In the genomic region with DNA sequence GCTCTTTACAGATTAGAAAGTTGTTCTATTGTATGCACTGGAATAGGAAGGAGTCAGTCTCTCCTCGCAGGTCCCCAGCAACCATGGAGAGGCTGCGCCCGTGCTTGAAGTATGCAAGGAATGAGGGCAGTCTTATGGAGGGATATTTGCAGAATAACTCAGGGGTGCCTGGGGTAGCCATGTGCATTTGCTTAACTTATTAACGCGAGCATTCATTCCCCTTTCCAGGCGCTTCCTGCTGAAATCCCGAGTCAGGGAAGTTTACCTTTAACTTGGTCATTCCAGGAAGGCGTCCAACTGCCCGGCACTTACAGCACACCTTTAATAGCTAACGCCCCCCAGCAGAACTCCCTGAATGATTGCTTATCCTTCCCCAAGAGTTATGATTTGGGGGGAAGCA, we compare ENCODE assay signal across 18 mouse cellular contexts. TPM values are rescaled to one million over a fixed set of nuclear protein-coding genes. Genes with fewer than 3 reads are reported as not detected.
DNase-seq lines count a peak whose midpoint lies in the region; ATAC-seq and TF ChIP-seq lines count a peak whose summit lies in the region.
"Had no signal": no experiment of that assay in that cellular context is flagged by ENCODE, and none has a peak within 500 bp of the region (broad histone marks: within the 10 kb centered on the region; RNA-seq: fewer than 3 reads in every experiment).

No protein-coding gene starts in this region.

- H3K4me3 ChIP-seq in lung, embryonic 14.5 days (ENCODE audit: low read depth, low read length) = no peak overlapping the region
- no peak overlapping the region for H3K4me3 ChIP-seq in lung, adult 2 months (replicated peaks; ENCODE audit: extremely low read depth, low read depth, low read length)
- no peak overlapping the region for H3K4me3 ChIP-seq in kidney, adult 2 months (ENCODE audit: insufficient read depth, low read depth, low read length)
- no peak overlapping the region for H3K4me3 ChIP-seq in stomach, postnatal 0 days (ENCODE audit: low read depth, low read length)
- no peak overlapping the region for H3K4me3 ChIP-seq in midbrain, embryonic 13.5 days (replicated peaks)
- H3K4me3 ChIP-seq: limb, embryonic 15.5 days; neural tube, embryonic 12.5 days had no signal

- peak; percentile 76; the same call in 1 of the 2 replicates for ATAC-seq in lung, embryonic 14.5 days (ENCODE audit: insufficient read depth)
- ATAC-seq in stomach, postnatal 0 days (ENCODE audit: low FRiP score, low TSS enrichment) = peak; percentile 38; the same call in 1 of the 2 replicates
- no peak for ATAC-seq in midbrain, embryonic 13.5 days
- ATAC-seq: CD4-positive, CD25-positive, alpha-beta regulatory T cell, adult 4 months; forebrain, embryonic 16.5 days had no signal

- H3K4me2 ChIP-seq in lung, embryonic 14.5 days = 0 out of 2 replicates have a peak overlapping the region, but pooled peaks have one; percentile 16
- no peak overlapping the region for H3K4me2 ChIP-seq in stomach, postnatal 0 days (replicated peaks; ENCODE audit: low read depth)
- no peak overlapping the region for H3K4me2 ChIP-seq in midbrain, embryonic 13.5 days (replicated peaks)
- H3K4me2 ChIP-seq: limb, embryonic 15.5 days; neural tube, embryonic 12.5 days had no signal

- peak overlapping the region; percentile 66 for H3K27ac ChIP-seq in lung, embryonic 14.5 days (ENCODE audit: low read depth)
- 0 out of 2 replicates have a peak overlapping the region, but pooled peaks have one; percentile 55 for H3K27ac ChIP-seq in kidney, adult 2 months (ENCODE audit: insufficient read depth, low read depth, low read length)
- H3K27ac ChIP-seq in stomach, postnatal 0 days (replicated peaks) = no peak overlapping the region
- no peak overlapping the region for H3K27ac ChIP-seq in midbrain, embryonic 13.5 days
- H3K27ac ChIP-seq: limb, embryonic 15.5 days; macrophage; neural tube, embryonic 12.5 days had no signal

- no peak for TF ChIP-seq EP300 in stomach, postnatal 0 days (optimal IDR thresholded peaks at IDR 0.05)

- no peak for TF ChIP-seq POLR2A in lung, adult 2 months (IDR thresholded peaks at IDR 0.05; ENCODE audit: borderline replicate concordance, extremely low read depth, low read depth, low read length)
- TF ChIP-seq POLR2A in kidney, adult 2 months (IDR thresholded peaks at IDR 0.05; ENCODE audit: low read depth, low read length) = no peak

- H3K4me1 ChIP-seq in lung, embryonic 14.5 days (ENCODE audit: insufficient read depth) = no peaks in the 10 kb centered on the region
- H3K4me1 ChIP-seq in lung, adult 2 months (ENCODE audit: control insufficient read depth, insufficient read depth, low read length) = no peaks in the 10 kb centered on the region
- peaks cover 7% of the 10 kb centered on the region for H3K4me1 ChIP-seq in kidney, adult 2 months (ENCODE audit: control insufficient read depth, insufficient read depth, low read length)
- no peaks in the 10 kb centered on the region for H3K4me1 ChIP-seq in stomach, postnatal 0 days (replicated peaks; ENCODE audit: control insufficient read depth, insufficient read depth)
- no peaks in the 10 kb centered on the region for H3K4me1 ChIP-seq in midbrain, embryonic 13.5 days (replicated peaks)
- H3K4me1 ChIP-seq: neural tube, embryonic 12.5 days had no signal

- DNase-seq in lung, embryonic 14.5 days = peak; percentile 59
- no peak for DNase-seq in lung, adult 2 months
- DNase-seq in kidney, adult 2 months = peak; percentile 81
- peak; percentile 36 to 47 for DNase-seq in kidney, postnatal 4 days
- peak; percentile 24 for DNase-seq in stomach, postnatal 0 days (ENCODE audit: low spot score)
- DNase-seq in T-cell, adult 2 months (ENCODE audit: low spot score) = no peak
- no peak for DNase-seq in liver
- DNase-seq: cerebellum, adult 11 months; gastrocnemius, postnatal 10 days; right cerebral cortex, postnatal 4 days; thymus, postnatal 25 days had no signal

- 43% methylated on average over 10 of the region's 10 CpGs for WGBS in lung, embryonic 14.5 days
- WGBS in lung, adult 2 months = 62% methylated on average over 10 of the region's 10 CpGs
- WGBS in kidney, adult 2 months = 26% methylated on average over 10 of the region's 10 CpGs
- WGBS in stomach, postnatal 0 days = 30% methylated on average over 10 of the region's 10 CpGs
- 79% methylated on average over 10 of the region's 10 CpGs for WGBS in midbrain, embryonic 13.5 days

- H3K36me3 ChIP-seq in lung, embryonic 14.5 days (ENCODE audit: insufficient read depth) = no peaks in the 10 kb centered on the region
- no peaks in the 10 kb centered on the region for H3K36me3 ChIP-seq in kidney, adult 2 months (ENCODE audit: control insufficient read depth, insufficient read depth, low read length)
- H3K36me3 ChIP-seq in stomach, postnatal 0 days (ENCODE audit: control insufficient read depth, insufficient read depth, low read length) = no peaks in the 10 kb centered on the region
- H3K36me3 ChIP-seq in midbrain, embryonic 13.5 days = no peaks in the 10 kb centered on the region
- H3K36me3 ChIP-seq: limb, embryonic 15.5 days; neural tube, embryonic 12.5 days had no signal

- no peaks in the 10 kb centered on the region for H3K27me3 ChIP-seq in lung, embryonic 14.5 days (ENCODE audit: insufficient read depth, low read length)
- no peaks in the 10 kb centered on the region for H3K27me3 ChIP-seq in kidney, adult 2 months (replicated peaks; ENCODE audit: control insufficient read depth, insufficient read depth, low read length)
- no peaks in the 10 kb centered on the region for H3K27me3 ChIP-seq in stomach, postnatal 0 days (ENCODE audit: control insufficient read depth, insufficient read depth, low read length)
- no peaks in the 10 kb centered on the region for H3K27me3 ChIP-seq in midbrain, embryonic 13.5 days
- H3K27me3 ChIP-seq: limb, embryonic 15.5 days; neural tube, embryonic 12.5 days had no signal

- no peak for TF ChIP-seq CTCF in lung, embryonic 14.5 days (IDR thresholded peaks at IDR 0.05; ENCODE audit: low read depth)
- TF ChIP-seq CTCF in lung, adult 2 months (IDR thresholded peaks at IDR 0.05; ENCODE audit: insufficient read depth, low read length) = no peak
- no peak for TF ChIP-seq CTCF in kidney, adult 2 months (conservative IDR thresholded peaks at IDR 0.05; ENCODE audit: insufficient read depth, insufficient read length, low read depth, low read length)
- no peak for TF ChIP-seq CTCF in stomach, postnatal 0 days (IDR thresholded peaks at IDR 0.05; ENCODE audit: low read depth)

- H3K9me3 ChIP-seq in lung, embryonic 14.5 days (ENCODE audit: low read depth, low read length) = no peaks in the 10 kb centered on the region
- no peaks in the 10 kb centered on the region for H3K9me3 ChIP-seq in stomach, postnatal 0 days (ENCODE audit: control insufficient read depth, low read length)
- no peaks in the 10 kb centered on the region for H3K9me3 ChIP-seq in midbrain, embryonic 13.5 days
- H3K9me3 ChIP-seq: limb, embryonic 15.5 days; neural tube, embryonic 12.5 days had no signal

- H3K9ac ChIP-seq in lung, embryonic 14.5 days = no peak overlapping the region
- H3K9ac ChIP-seq in stomach, postnatal 0 days (ENCODE audit: low read length) = no peak overlapping the region
- no peak overlapping the region for H3K9ac ChIP-seq in midbrain, embryonic 13.5 days (replicated peaks)
- H3K9ac ChIP-seq: limb, embryonic 15.5 days; neural tube, embryonic 12.5 days had no signal

RNA-seq across cellular contexts. Expression of a gene that starts 12.4 kb away (rescaled TPM):
- polyA plus RNA-seq in lung, embryonic 14.5 days (2014; fragmentation: Nextera tagmentation; extraction: Ambion mirVana) = 0.38 and 0.47 TPM in 2 replicates
- not detected in 2 replicates for polyA plus RNA-seq in lung, adult 2 months (2012; rRNA removed)
- polyA plus RNA-seq in kidney, adult 2 months (2012; rRNA removed) = 3.1 and 3.5 TPM in 2 replicates
- not detected in 2 replicates for polyA plus RNA-seq in stomach, postnatal 0 days (2015; fragmentation: Nextera tagmentation; extraction: Ambion mirVana)
- 0.07 TPM in 1 of 2 replicates, not detected in the other for polyA plus RNA-seq in midbrain, embryonic 13.5 days (2015; fragmentation: Nextera tagmentation; extraction: Ambion mirVana)
- polyA plus RNA-seq: CD4-positive, CD25-positive, alpha-beta regulatory T cell, adult 4 months; forebrain, embryonic 16.5 days; limb, embryonic 15.5 days; macrophage; midbrain, postnatal 0 days; neural tube, embryonic 12.5 days had no signal

RNA-seq across cellular contexts. Expression of a gene that starts 44.7 kb away (rescaled TPM):
- 40.5 and 41.8 TPM in 2 replicates for polyA plus RNA-seq in lung, embryonic 14.5 days (2014; fragmentation: Nextera tagmentation; extraction: Ambion mirVana)
- polyA plus RNA-seq in lung, adult 2 months (2012; rRNA removed) = 67.7 and 79.3 TPM in 2 replicates
- polyA plus RNA-seq in kidney, adult 2 months (2012; rRNA removed) = 93.3 and 100.0 TPM in 2 replicates
- polyA plus RNA-seq in stomach, postnatal 0 days (2015; fragmentation: Nextera tagmentation; extraction: Ambion mirVana) = 41.0 and 44.5 TPM in 2 replicates
- polyA plus RNA-seq in midbrain, embryonic 13.5 days (2015; fragmentation: Nextera tagmentation; extraction: Ambion mirVana) = 38.2 and 44.3 TPM in 2 replicates

RNA-seq across cellular contexts. Expression of a gene that starts 44.9 kb away (rescaled TPM):
- polyA plus RNA-seq in lung, embryonic 14.5 days (2014; fragmentation: Nextera tagmentation; extraction: Ambion mirVana) = 22.9 and 23.2 TPM in 2 replicates
- polyA plus RNA-seq in lung, adult 2 months (2012; rRNA removed) = 21.1 and 23.7 TPM in 2 replicates
- 8.2 and 8.9 TPM in 2 replicates for polyA plus RNA-seq in kidney, adult 2 months (2012; rRNA removed)
- 28.5 and 31.3 TPM in 2 replicates for polyA plus RNA-seq in stomach, postnatal 0 days (2015; fragmentation: Nextera tagmentation; extraction: Ambion mirVana)
- polyA plus RNA-seq in midbrain, embryonic 13.5 days (2015; fragmentation: Nextera tagmentation; extraction: Ambion mirVana) = 42.0 and 42.3 TPM in 2 replicates

Comparison
In these comparisons a context has a peak if more than half of its experiments do, and no peak if none do; other contexts are left out.
1. DNase-seq: peak in lung, embryonic 14.5 days (single experiment), kidney, adult 2 months (single experiment), kidney, postnatal 4 days (2 of 2) and stomach, postnatal 0 days (single experiment); none in lung, adult 2 months (single experiment), T-cell, adult 2 months (single experiment) and liver (single experiment).
2. H3K27ac ChIP-seq: peak in lung, embryonic 14.5 days (single experiment) and kidney, adult 2 months (single experiment); none in stomach, postnatal 0 days (single experiment) and midbrain, embryonic 13.5 days (single experiment).